Mouse (Mus musculus): ENCODE data around the gene Lcor. TPM values are rescaled to one million over a fixed set of nuclear protein-coding genes. Genes with fewer than 3 reads are reported as not detected.

Lcor gene
- total RNA-seq, 2 experiments from 2014 or later: 17.3 to 18.7 TPM

GRCm38 (mm10) chr19:41597170-41597894 lies 114.9 kb downstream of the Lcor start:
- intact Hi-C loops (cut with DNase I): no loop called here

DNA sequence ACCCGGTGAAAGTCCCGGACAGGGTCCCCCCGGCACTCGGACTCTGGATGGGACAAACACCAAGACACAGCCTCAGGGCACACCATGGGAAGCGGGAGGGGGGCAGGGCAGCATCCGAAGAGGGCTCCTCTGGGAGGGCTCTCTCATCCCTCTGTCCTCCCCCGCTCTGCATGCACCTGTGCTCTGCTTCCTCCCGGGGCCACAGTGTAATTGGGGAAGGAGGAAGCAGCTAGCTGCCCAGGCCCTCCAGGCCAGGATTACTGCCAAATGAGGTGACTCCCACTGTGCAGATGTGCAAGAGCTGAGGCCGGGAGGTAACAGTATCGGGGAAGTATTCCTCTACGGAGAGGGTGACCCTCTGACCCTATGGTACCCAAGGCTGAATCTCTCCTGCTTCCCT lies 118.2 kb downstream of the Lcor start:
- intact Hi-C loops (cut with DNase I): no loop called here
- DNase-seq (ENCODE audit: extremely low spot score in 1 of 2, low spot score in 2 of 2): no peak

More at GRCm38 (mm10) chr19:41597170-41597894, 114.9 kb downstream of the Lcor start:
- DNase-seq (ENCODE audit: extremely low spot score in 1 of 2, low spot score in 2 of 2): no peak

GRCm38 (mm10) chr19:41606208-41606987 lies 124.0 kb downstream of the Lcor start:
- DNase-seq (ENCODE audit: extremely low spot score in 1 of 2, low spot score in 2 of 2): no peak
- intact Hi-C loops (cut with DNase I): no loop called here

GRCm38 (mm10) chr19:41611683-41612082 lies 129.2 kb downstream of the Lcor start:
- intact Hi-C loops (cut with DNase I): no loop called here
- DNase-seq (ENCODE audit: extremely low spot score in 1 of 2, low spot score in 2 of 2): no peak

Small RNA genes within 50 kb of the gene (microRNA-seq; reads per million reads assigned to microRNA genes)
- gene Mir8091: not detected

Other genes with a start within 250 kb of the Lcor start
- gene Tm9sf3, start 218.6 kb upstream of the Lcor start, total RNA-seq (2021): 100 to 1,000 TPM; 141 to 142 TPM
- gene Pik3ap1, start 97.5 kb upstream of the Lcor start, total RNA-seq (2021): 1 to 10 TPM; 2.0 to 3.2 TPM
- gene Gm340, start 99.7 kb downstream of the Lcor start, total RNA-seq (2021): 10 to 100 TPM in 1 of 2 experiments, 1 to 10 TPM in 1; 9.8 to 10.8 TPM